Mouse (Mus musculus) erythroblast, embryonic 14.5 days (primary cell): ENCODE measurements around the gene Plxdc2. TPM values are rescaled to one million over a fixed set of nuclear protein-coding genes. Genes with fewer than 3 reads are reported as not detected.

ENCODE experiments used
- H3K27me3 ChIP-seq: 2 replicates; pipeline ENCODE4 v1.6.1; 2012; ENCODE audit warnings: inconsistent platforms; ENCODE audit not compliant: control insufficient read depth
- H3K36me3 ChIP-seq: 2 replicates; pipeline ENCODE4 v1.6.1; 2012; ENCODE audit warnings: mild to moderate bottlenecking, inconsistent platforms; ENCODE audit not compliant: control insufficient read depth
- H3K4me1 ChIP-seq: 2 replicates; pipeline ENCODE4 v1.6.1; 2012; ENCODE audit warnings: inconsistent platforms; ENCODE audit not compliant: control insufficient read depth
- H3K4me3 ChIP-seq: replicated peaks from 2 replicates; pipeline ENCODE3; 2012; ENCODE audit warnings: moderate library complexity, mild to moderate bottlenecking, inconsistent platforms
- H3K9me3 ChIP-seq: 2 replicates; pipeline ENCODE4 v1.6.1; 2012; ENCODE audit warnings: low read length, inconsistent platforms, mixed read lengths; ENCODE audit not compliant: control insufficient read depth
- GATA1 ChIP-seq: IDR thresholded peaks from 2 replicates; pipeline ENCODE4 v1.6.1; 2012; ENCODE audit warnings: low read length, inconsistent platforms, mixed read lengths
- TAL1 ChIP-seq: IDR thresholded peaks from 3 replicates; pipeline ENCODE4 v1.6.1; 2012; ENCODE audit warnings: low read length, inconsistent platforms, mixed read lengths
- polyA plus RNA-seq: library from polyadenylated mRNA; stranded (reverse); fragments of >175 nt; gene quantifications from 2 replicates; pipeline ENCODE4 v1.2.3, GENCODE M21; 2012

Gene Plxdc2
- polyA plus RNA-seq, 1 experiment: not detected

GRCm38 (mm10) chr2:16398006-16398405 is 41.9 kb downstream of the Plxdc2 start:
- no peaks in the 10 kb centered on the region for H3K36me3 ChIP-seq
- H3K4me3 ChIP-seq: no peak overlapping the region
- no peak for TF ChIP-seq GATA1
- no peak for TF ChIP-seq TAL1
- H3K27me3 ChIP-seq: no peaks in the 10 kb centered on the region
- no peaks in the 10 kb centered on the region for H3K4me1 ChIP-seq
- no peaks in the 10 kb centered on the region for H3K9me3 ChIP-seq

GRCm38 (mm10) chr2:16398896-16399295 is 42.8 kb downstream of the Plxdc2 start:
- Histone ChIP-seq H3K36me3 (no peaks in the 10 kb centered on the region), H3K4me1 (no peaks in the 10 kb centered on the region), H3K9me3 (no peaks in the 10 kb centered on the region), H3K27me3 (no peaks in the 10 kb centered on the region), H3K4me3 (no peak overlapping the region)
- TF ChIP-seq TAL1 (no peak), GATA1 (no peak)

GRCm38 (mm10) chr2:16406508-16406907 is 50.4 kb downstream of the Plxdc2 start:
- Histone ChIP-seq H3K9me3 (no peaks in the 10 kb centered on the region), H3K4me3 (no peak overlapping the region), H3K27me3 (no peaks in the 10 kb centered on the region), H3K36me3 (no peaks in the 10 kb centered on the region), H3K4me1 (no peaks in the 10 kb centered on the region)
- TF ChIP-seq GATA1 (no peak), TAL1 (no peak)

GRCm38 (mm10) chr2:16414340-16414976 is 58.4 kb downstream of the Plxdc2 start:
- TF ChIP-seq GATA1 (no peak), TAL1 (no peak)
- no peaks in the 10 kb centered on the region for H3K27me3 ChIP-seq
- no peaks in the 10 kb centered on the region for H3K36me3 ChIP-seq
- no peaks in the 10 kb centered on the region for H3K9me3 ChIP-seq
- H3K4me1 ChIP-seq: no peaks in the 10 kb centered on the region
- H3K4me3 ChIP-seq: no peak overlapping the region

GRCm38 (mm10) chr2:16439030-16439429 is 82.9 kb downstream of the Plxdc2 start:
- Histone ChIP-seq H3K36me3 (no peaks in the 10 kb centered on the region), H3K4me3 (no peak overlapping the region), H3K27me3 (no peaks in the 10 kb centered on the region), H3K4me1 (no peaks in the 10 kb centered on the region), H3K9me3 (no peaks in the 10 kb centered on the region)
- no peak for TF ChIP-seq TAL1
- TF ChIP-seq GATA1: no peak

- no peaks in the 10 kb centered on the region for H3K9me3 ChIP-seq
- H3K27me3 ChIP-seq: no peaks in the 10 kb centered on the region
- H3K36me3 ChIP-seq: no peaks in the 10 kb centered on the region
- H3K4me3 ChIP-seq: no peak overlapping the region
- H3K4me1 ChIP-seq: no peaks in the 10 kb centered on the region
- TF ChIP-seq TAL1 (no peak), GATA1 (no peak)
Observed at GRCm38 (mm10) chr2:16442643-16443042, 86.5 kb downstream of the Plxdc2 start.

GRCm38 (mm10) chr2:16447936-16448335 is 91.8 kb downstream of the Plxdc2 start:
- Histone ChIP-seq H3K4me1 (no peaks in the 10 kb centered on the region), H3K36me3 (no peaks in the 10 kb centered on the region), H3K4me3 (no peak overlapping the region), H3K9me3 (no peaks in the 10 kb centered on the region), H3K27me3 (no peaks in the 10 kb centered on the region)
- TF ChIP-seq TAL1 (no peak), GATA1 (no peak)

GRCm38 (mm10) chr2:16450838-16451665 is 94.9 kb downstream of the Plxdc2 start:
- Histone ChIP-seq H3K4me3 (no peak overlapping the region), H3K4me1 (no peaks in the 10 kb centered on the region), H3K36me3 (no peaks in the 10 kb centered on the region), H3K9me3 (no peaks in the 10 kb centered on the region), H3K27me3 (no peaks in the 10 kb centered on the region)
- no peak for TF ChIP-seq GATA1
- TF ChIP-seq TAL1: no peak

- no peaks in the 10 kb centered on the region for H3K36me3 ChIP-seq
- H3K27me3 ChIP-seq: no peaks in the 10 kb centered on the region
- no peaks in the 10 kb centered on the region for H3K4me1 ChIP-seq
- TF ChIP-seq GATA1 (no peak), TAL1 (no peak)
- H3K4me3 ChIP-seq: no peak overlapping the region
- H3K9me3 ChIP-seq: no peaks in the 10 kb centered on the region
Observed at GRCm38 (mm10) chr2:16451666-16452009, 95.5 kb downstream of the Plxdc2 start.
